Mouse (Mus musculus) heart, adult 2 months (tissue): Measurements from ENCODE around the gene Spef1.

Experiments
- CTCF ChIP-seq: fragments of 200-600 bp; IDR thresholded peaks from 2 replicates; pipeline ENCODE4 v1.8.1; 2022; ENCODE audit warnings: antibody characterized with exemption, mild to moderate bottlenecking, moderate library complexity
- EP300 ChIP-seq: fragments of 200-500 bp; IDR thresholded peaks from 2 replicates; pipeline ENCODE4 v1.6.1; 2011; ENCODE audit warnings: low read depth, low read length, control low read depth; ENCODE audit not compliant: insufficient read depth
- POLR2A ChIP-seq: fragments of 200-500 bp; IDR thresholded peaks from 2 replicates; pipeline ENCODE4 v1.6.1; 2011; ENCODE audit warnings: mild to moderate bottlenecking, low read depth, low read length, control low read depth; ENCODE audit not compliant: insufficient read depth

- TF ChIP-seq EP300 (no peak), CTCF (no peak), POLR2A (no peak)
Measured at GRCm38 (mm10) chr2:131188311-131188710, 1.2 kb upstream of the Spef1 start.
